Mouse (Mus musculus) lung, postnatal 0 days (tissue): ENCODE measurements around the gene Rims4.

ENCODE experiments used
- CTCF ChIP-seq: IDR thresholded peaks from 2 replicates; pipeline ENCODE4 v1.5.1; 2016; ENCODE audit warnings: antibody characterized with exemption, mild to moderate bottlenecking
- EP300 ChIP-seq: IDR thresholded peaks from 2 replicates; pipeline ENCODE4 v1.6.1; 2016; ENCODE audit warnings: antibody characterized with exemption, mild to moderate bottlenecking, control low read depth

DNA sequence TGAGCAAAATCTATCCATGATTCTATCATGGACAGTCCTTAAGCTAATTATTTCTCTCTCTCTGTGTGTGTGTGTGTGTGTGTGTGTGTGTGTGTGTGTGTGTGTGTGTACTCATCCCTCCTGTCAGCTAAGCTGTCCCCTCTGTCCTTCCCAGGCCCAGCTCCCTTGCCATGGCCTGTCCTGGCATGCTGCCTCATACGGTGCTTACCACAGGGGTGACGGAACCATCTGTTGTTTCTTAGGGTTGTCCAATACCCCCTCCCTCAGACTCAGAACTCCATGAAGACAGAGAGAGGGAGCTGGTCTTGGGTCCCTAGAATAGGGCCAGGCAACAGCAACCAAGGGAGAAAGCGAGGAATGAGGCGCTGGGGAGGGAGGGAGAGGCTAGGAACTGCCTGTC, 14.2 kb downstream of the Rims4 start:
- TF ChIP-seq EP300 (no peak), CTCF (no peak)
